Mouse (Mus musculus): ENCODE data around the gene Txnrd2. TPM values are rescaled to one million over a fixed set of nuclear protein-coding genes. Genes with fewer than 3 reads are reported as not detected.

Gene Txnrd2
- polyA plus RNA-seq, 1 experiment from 2014 or later, result 24.8 TPM

GRCm38 (mm10) chr16:18391127-18391526 is 35.1 kb upstream of the Txnrd2 start:
- WGBS, result 91% methylated on average over 3 of the region's 3 CpGs
- Histone ChIP-seq H3K27me3 (ENCODE audit: control insufficient read depth, insufficient read depth, low read length) (no peaks in the 10 kb centered on the region), H3K4me2 (ENCODE audit: low read depth, low read length, severe bottlenecking) (no peak overlapping the region), H3K4me1 (replicated peaks; ENCODE audit: control insufficient read depth, insufficient read depth, low read length) (peaks cover 43% of the 10 kb centered on the region), H3K9ac (ENCODE audit: low read length) (no peak overlapping the region), H3K27ac (ENCODE audit: low read depth, low read length) (no peak overlapping the region), H3K4me3 (ENCODE audit: low read depth, low read length) (no peak overlapping the region), H3K36me3 (ENCODE audit: control insufficient read depth, insufficient read depth, low read length) (no peaks in the 10 kb centered on the region), H3K9me3 (ENCODE audit: control insufficient read depth, low read length) (no peaks in the 10 kb centered on the region)
- ATAC-seq (replicated peaks; ENCODE audit: low FRiP score) (no peak), DNase-seq (ENCODE audit: low spot score) (peak; percentile 45)

- no peak overlapping the region; the same call in 1 of the 2 replicates for H3K9ac ChIP-seq (ENCODE audit: low read length)
- WGBS, result 87% methylated on average over 3 of the region's 3 CpGs
- H3K9me3 ChIP-seq (ENCODE audit: control insufficient read depth, low read length), result no peaks in the 10 kb centered on the region
- peaks cover 44% of the 10 kb centered on the region for H3K4me1 ChIP-seq (replicated peaks; ENCODE audit: control insufficient read depth, insufficient read depth, low read length)
- DNase-seq (ENCODE audit: low spot score) (peak; percentile 50), ATAC-seq (replicated peaks; ENCODE audit: low FRiP score) (no peak)
- no peak overlapping the region for H3K27ac ChIP-seq (ENCODE audit: low read depth, low read length)
- H3K4me3 ChIP-seq (ENCODE audit: low read depth, low read length), result no peak overlapping the region
- H3K36me3 ChIP-seq (ENCODE audit: control insufficient read depth, insufficient read depth, low read length), result no peaks in the 10 kb centered on the region
- H3K27me3 ChIP-seq (ENCODE audit: control insufficient read depth, insufficient read depth, low read length), result no peaks in the 10 kb centered on the region
- H3K4me2 ChIP-seq (ENCODE audit: low read depth, low read length, severe bottlenecking), result 0 out of 2 replicates have a peak overlapping the region, but pooled peaks have one; percentile 94
Measured at GRCm38 (mm10) chr16:18391728-18392127, 34.5 kb upstream of the Txnrd2 start.

- under 1% methylated on average over 56 of the region's 63 CpGs for WGBS
- peaks cover 37% of the 10 kb centered on the region for H3K4me1 ChIP-seq (replicated peaks; ENCODE audit: control insufficient read depth, insufficient read depth, low read length)
- DNase-seq (ENCODE audit: low spot score), result peak; percentile 95
- peak overlapping the region; percentile 82 for H3K4me3 ChIP-seq (ENCODE audit: low read depth, low read length)
- H3K9me3 ChIP-seq (ENCODE audit: control insufficient read depth, low read length), result no peaks in the 10 kb centered on the region
- H3K36me3 ChIP-seq (ENCODE audit: control insufficient read depth, insufficient read depth, low read length), result peaks cover 5% of the 10 kb centered on the region; the same call in 1 of the 2 replicates
- ATAC-seq (replicated peaks; ENCODE audit: low FRiP score), result peak; percentile 83
- H3K4me2 ChIP-seq (ENCODE audit: low read depth, low read length, severe bottlenecking), result peak overlapping the region; percentile 94
- H3K27ac ChIP-seq (ENCODE audit: low read depth, low read length), result peak overlapping the region; percentile 90
- H3K27me3 ChIP-seq (ENCODE audit: control insufficient read depth, insufficient read depth, low read length), result no peaks in the 10 kb centered on the region
- peak overlapping the region; percentile 96 for H3K9ac ChIP-seq (ENCODE audit: low read length)
Measured at GRCm38 (mm10) chr16:18392469-18393426, 33.4 kb upstream of the Txnrd2 start.

GRCm38 (mm10) chr16:18393595-18393994 is 32.6 kb upstream of the Txnrd2 start:
- H3K4me2 ChIP-seq (ENCODE audit: low read depth, low read length, severe bottlenecking), result peak overlapping the region; percentile 94
- peaks cover 13% of the 10 kb centered on the region; the same call in 1 of the 2 replicates for H3K36me3 ChIP-seq (ENCODE audit: control insufficient read depth, insufficient read depth, low read length)
- H3K4me3 ChIP-seq (ENCODE audit: low read depth, low read length), result peak overlapping the region; percentile 82
- peak overlapping the region; percentile 96 for H3K9ac ChIP-seq (ENCODE audit: low read length)
- H3K9me3 ChIP-seq (ENCODE audit: control insufficient read depth, low read length), result no peaks in the 10 kb centered on the region
- no peaks in the 10 kb centered on the region for H3K27me3 ChIP-seq (ENCODE audit: control insufficient read depth, insufficient read depth, low read length)
- no peak for ATAC-seq (replicated peaks; ENCODE audit: low FRiP score)
- peak overlapping the region; percentile 90 for H3K27ac ChIP-seq (ENCODE audit: low read depth, low read length)
- H3K4me1 ChIP-seq (replicated peaks; ENCODE audit: control insufficient read depth, insufficient read depth, low read length), result peaks cover 30% of the 10 kb centered on the region
- no peak for DNase-seq (ENCODE audit: low spot score)
- WGBS, result 44% methylated on average over 5 of the region's 5 CpGs

GRCm38 (mm10) chr16:18394056-18394455 is 32.1 kb upstream of the Txnrd2 start:
- peak overlapping the region; percentile 64 for H3K27ac ChIP-seq (ENCODE audit: low read depth, low read length)
- peak overlapping the region; percentile 96 for H3K9ac ChIP-seq (ENCODE audit: low read length)
- ATAC-seq (replicated peaks; ENCODE audit: low FRiP score), result no peak
- peaks cover 17% of the 10 kb centered on the region; the same call in 1 of the 2 replicates for H3K36me3 ChIP-seq (ENCODE audit: control insufficient read depth, insufficient read depth, low read length)
- 74% methylated on average over 3 of the region's 3 CpGs for WGBS
- no peaks in the 10 kb centered on the region for H3K9me3 ChIP-seq (ENCODE audit: control insufficient read depth, low read length)
- peak; percentile 50 for DNase-seq (ENCODE audit: low spot score)
- H3K4me3 ChIP-seq (ENCODE audit: low read depth, low read length), result peak overlapping the region; percentile 82
- no peaks in the 10 kb centered on the region for H3K27me3 ChIP-seq (ENCODE audit: control insufficient read depth, insufficient read depth, low read length)
- H3K4me2 ChIP-seq (ENCODE audit: low read depth, low read length, severe bottlenecking), result peak overlapping the region; percentile 94
- peaks cover 31% of the 10 kb centered on the region for H3K4me1 ChIP-seq (replicated peaks; ENCODE audit: control insufficient read depth, insufficient read depth, low read length)

GRCm38 (mm10) chr16:18394777-18395619 is 31.2 kb upstream of the Txnrd2 start:
- DNase-seq (ENCODE audit: low spot score) (peak; percentile 61), ATAC-seq (replicated peaks; ENCODE audit: low FRiP score) (peak; percentile 57)
- H3K9me3 ChIP-seq (ENCODE audit: control insufficient read depth, low read length), result no peaks in the 10 kb centered on the region
- no peaks in the 10 kb centered on the region for H3K27me3 ChIP-seq (ENCODE audit: control insufficient read depth, insufficient read depth, low read length)
- H3K27ac ChIP-seq (ENCODE audit: low read depth, low read length), result peak overlapping the region; percentile 85
- H3K4me2 ChIP-seq (ENCODE audit: low read depth, low read length, severe bottlenecking), result peak overlapping the region; percentile 94
- peaks cover 39% of the 10 kb centered on the region for H3K4me1 ChIP-seq (replicated peaks; ENCODE audit: control insufficient read depth, insufficient read depth, low read length)
- H3K4me3 ChIP-seq (ENCODE audit: low read depth, low read length), result peak overlapping the region; percentile 14; the same call in 1 of the 2 replicates
- 13% methylated on average over 11 of the region's 11 CpGs for WGBS
- H3K36me3 ChIP-seq (ENCODE audit: control insufficient read depth, insufficient read depth, low read length), result peaks cover 17% of the 10 kb centered on the region; the same call in 1 of the 2 replicates
- peak overlapping the region; percentile 45; the same call in 1 of the 2 replicates for H3K9ac ChIP-seq (ENCODE audit: low read length)

GRCm38 (mm10) chr16:18395620-18396036 is 30.6 kb upstream of the Txnrd2 start:
- Histone ChIP-seq H3K4me1 (replicated peaks; ENCODE audit: control insufficient read depth, insufficient read depth, low read length) (peaks cover 45% of the 10 kb centered on the region), H3K9me3 (ENCODE audit: control insufficient read depth, low read length) (no peaks in the 10 kb centered on the region), H3K4me3 (ENCODE audit: low read depth, low read length) (peak overlapping the region; percentile 14; the same call in 1 of the 2 replicates), H3K9ac (ENCODE audit: low read length) (peak overlapping the region; percentile 1; the same call in 1 of the 2 replicates), H3K27ac (ENCODE audit: low read depth, low read length) (peak overlapping the region; percentile 85; the same call in 1 of the 2 replicates), H3K4me2 (ENCODE audit: low read depth, low read length, severe bottlenecking) (peak overlapping the region; percentile 94), H3K27me3 (ENCODE audit: control insufficient read depth, insufficient read depth, low read length) (no peaks in the 10 kb centered on the region), H3K36me3 (ENCODE audit: control insufficient read depth, insufficient read depth, low read length) (peaks cover 17% of the 10 kb centered on the region; the same call in 1 of the 2 replicates)
- WGBS, result 30% methylated on average over 6 of the region's 7 CpGs
- ATAC-seq (replicated peaks; ENCODE audit: low FRiP score), result no peak
- DNase-seq (ENCODE audit: low spot score), result no peak

- Histone ChIP-seq H3K9ac (ENCODE audit: low read length) (peak overlapping the region; percentile 1; the same call in 1 of the 2 replicates), H3K36me3 (ENCODE audit: control insufficient read depth, insufficient read depth, low read length) (peaks cover 17% of the 10 kb centered on the region; the same call in 1 of the 2 replicates), H3K27ac (ENCODE audit: low read depth, low read length) (peak overlapping the region; percentile 85; the same call in 1 of the 2 replicates), H3K4me1 (replicated peaks; ENCODE audit: control insufficient read depth, insufficient read depth, low read length) (peaks cover 51% of the 10 kb centered on the region), H3K9me3 (ENCODE audit: control insufficient read depth, low read length) (no peaks in the 10 kb centered on the region), H3K4me3 (ENCODE audit: low read depth, low read length) (no peak overlapping the region), H3K27me3 (ENCODE audit: control insufficient read depth, insufficient read depth, low read length) (no peaks in the 10 kb centered on the region), H3K4me2 (ENCODE audit: low read depth, low read length, severe bottlenecking) (peak overlapping the region; percentile 94)
- DNase-seq (ENCODE audit: low spot score) (no peak), ATAC-seq (replicated peaks; ENCODE audit: low FRiP score) (no peak)
- WGBS, result 86% methylated on average over 2 of the region's 2 CpGs
Measured at GRCm38 (mm10) chr16:18396201-18396600, 30.0 kb upstream of the Txnrd2 start.

Measured in forebrain, embryonic 11.5 days (tissue).